Mouse (Mus musculus): ENCODE data around the gene Gm49395. TPM values are rescaled to one million over a fixed set of nuclear protein-coding genes. Genes with fewer than 3 reads are reported as not detected.

Gm49395 gene
- polyA plus RNA-seq, 1 experiment from 2014 or later: 1.3 TPM

DNA sequence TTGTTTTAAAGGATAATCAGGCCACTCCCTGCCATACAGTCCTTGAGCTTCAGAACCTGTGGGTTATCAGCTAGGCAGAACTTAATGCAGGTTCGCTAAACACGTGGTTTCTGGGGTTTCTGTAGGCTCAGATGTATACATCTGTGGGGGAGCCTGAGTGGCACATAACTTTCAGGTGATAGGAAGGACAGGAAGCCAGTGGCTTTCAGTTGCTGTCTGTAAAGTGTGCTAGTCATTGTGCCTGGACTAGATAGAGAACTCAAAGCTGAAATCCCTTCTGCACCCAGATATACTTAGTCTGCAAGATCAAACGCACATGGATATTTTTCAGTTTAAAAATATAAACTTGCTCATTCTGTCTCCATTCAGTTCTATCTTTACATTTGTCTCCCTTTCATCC, 29.7 kb upstream of the Gm49395 start:
- Histone ChIP-seq H3K27me3 (ENCODE audit: control insufficient read depth, insufficient read depth, low read length) (no peaks in the 10 kb centered on the region), H3K9me3 (replicated peaks; ENCODE audit: control insufficient read depth, low read length) (no peaks in the 10 kb centered on the region), H3K4me1 (ENCODE audit: control insufficient read depth, insufficient read depth, low read length) (no peaks in the 10 kb centered on the region), H3K36me3 (replicated peaks; ENCODE audit: control insufficient read depth, insufficient read depth, low read depth, low read length) (no peaks in the 10 kb centered on the region), H3K9ac (replicated peaks; ENCODE audit: low read length) (no peak overlapping the region), H3K4me2 (ENCODE audit: low read depth, low read length) (no peak overlapping the region), H3K27ac (replicated peaks; ENCODE audit: low read depth, low read length) (no peak overlapping the region), H3K4me3 (ENCODE audit: low read depth, low read length) (no peak overlapping the region)
- no peak for ATAC-seq (replicated peaks; ENCODE audit: insufficient number of reproducible peaks, low FRiP score, low TSS enrichment, low read depth)
- no peak for DNase-seq (ENCODE audit: low spot score)
- WGBS: 76% methylated on average over 3 of the region's 3 CpGs

DNA sequence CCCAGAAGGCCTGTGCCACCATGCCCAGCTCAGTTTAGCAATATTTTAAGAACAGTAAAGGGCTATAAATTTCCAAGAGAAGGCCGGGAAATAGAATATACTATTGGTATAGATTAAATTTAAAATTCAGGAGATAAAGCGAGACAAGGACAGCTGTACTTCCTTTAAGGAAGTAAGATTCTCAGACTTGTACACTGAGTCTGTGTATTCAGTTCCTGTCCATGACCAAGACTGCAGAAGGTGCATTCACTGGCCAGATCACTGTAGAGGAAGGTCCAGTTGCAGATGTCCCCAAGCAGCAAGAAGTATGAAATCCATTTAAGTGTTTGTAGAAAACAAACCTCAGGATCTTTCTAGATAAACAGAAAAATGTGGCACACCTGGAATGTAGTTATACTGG, 28.3 kb upstream of the Gm49395 start:
- Histone ChIP-seq H3K36me3 (replicated peaks; ENCODE audit: control insufficient read depth, insufficient read depth, low read depth, low read length) (no peaks in the 10 kb centered on the region), H3K27ac (replicated peaks; ENCODE audit: low read depth, low read length) (no peak overlapping the region), H3K4me2 (ENCODE audit: low read depth, low read length) (no peak overlapping the region), H3K4me3 (ENCODE audit: low read depth, low read length) (no peak overlapping the region), H3K9ac (replicated peaks; ENCODE audit: low read length) (no peak overlapping the region), H3K27me3 (ENCODE audit: control insufficient read depth, insufficient read depth, low read length) (no peaks in the 10 kb centered on the region), H3K9me3 (replicated peaks; ENCODE audit: control insufficient read depth, low read length) (no peaks in the 10 kb centered on the region), H3K4me1 (ENCODE audit: control insufficient read depth, insufficient read depth, low read length) (no peaks in the 10 kb centered on the region)
- no peak for DNase-seq (ENCODE audit: low spot score)
- no peak for ATAC-seq (replicated peaks; ENCODE audit: insufficient number of reproducible peaks, low FRiP score, low TSS enrichment, low read depth)
- WGBS: 83% methylated on average over 2 of the region's 2 CpGs

- DNase-seq (ENCODE audit: low spot score): no peak
- Histone ChIP-seq H3K9ac (replicated peaks; ENCODE audit: low read length) (no peak overlapping the region), H3K27ac (replicated peaks; ENCODE audit: low read depth, low read length) (no peak overlapping the region), H3K36me3 (replicated peaks; ENCODE audit: control insufficient read depth, insufficient read depth, low read depth, low read length) (no peaks in the 10 kb centered on the region), H3K4me1 (ENCODE audit: control insufficient read depth, insufficient read depth, low read length) (no peaks in the 10 kb centered on the region), H3K27me3 (ENCODE audit: control insufficient read depth, insufficient read depth, low read length) (no peaks in the 10 kb centered on the region), H3K4me3 (ENCODE audit: low read depth, low read length) (no peak overlapping the region), H3K4me2 (ENCODE audit: low read depth, low read length) (no peak overlapping the region), H3K9me3 (replicated peaks; ENCODE audit: control insufficient read depth, low read length) (no peaks in the 10 kb centered on the region)
- ATAC-seq (replicated peaks; ENCODE audit: insufficient number of reproducible peaks, low FRiP score, low TSS enrichment, low read depth): no peak
- 90% methylated on average over 1 of the region's 1 CpGs for WGBS
Observed at GRCm38 (mm10) chr13:115127826-115128225, 26.1 kb upstream of the Gm49395 start.

DNA sequence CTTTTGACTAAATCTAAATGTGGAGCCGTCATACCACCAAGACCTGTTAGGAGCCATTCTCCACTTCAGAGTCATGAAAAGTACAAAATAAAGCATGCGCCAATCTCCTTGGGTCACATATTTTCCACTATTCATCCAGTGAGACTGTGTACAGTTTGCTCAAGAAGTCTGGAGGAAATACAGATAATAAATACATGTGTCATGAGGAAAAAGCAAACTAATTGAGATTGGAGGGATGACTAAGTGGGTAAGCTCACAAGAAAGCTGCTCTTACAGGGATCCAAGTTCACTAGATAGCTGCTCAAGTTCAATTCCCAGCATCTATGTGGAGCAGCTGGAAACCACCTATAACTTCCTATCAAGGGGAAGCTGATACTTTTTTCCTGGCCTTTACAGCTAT, 24.8 kb upstream of the Gm49395 start:
- H3K36me3 ChIP-seq (replicated peaks; ENCODE audit: control insufficient read depth, insufficient read depth, low read depth, low read length): no peaks in the 10 kb centered on the region
- H3K9me3 ChIP-seq (replicated peaks; ENCODE audit: control insufficient read depth, low read length): no peaks in the 10 kb centered on the region
- 96% methylated on average over 2 of the region's 2 CpGs for WGBS
- no peak overlapping the region for H3K4me2 ChIP-seq (ENCODE audit: low read depth, low read length)
- H3K4me3 ChIP-seq (ENCODE audit: low read depth, low read length): no peak overlapping the region
- no peak overlapping the region for H3K27ac ChIP-seq (replicated peaks; ENCODE audit: low read depth, low read length)
- DNase-seq (ENCODE audit: low spot score) (no peak), ATAC-seq (replicated peaks; ENCODE audit: insufficient number of reproducible peaks, low FRiP score, low TSS enrichment, low read depth) (no peak)
- no peak overlapping the region for H3K9ac ChIP-seq (replicated peaks; ENCODE audit: low read length)
- H3K4me1 ChIP-seq (ENCODE audit: control insufficient read depth, insufficient read depth, low read length): no peaks in the 10 kb centered on the region
- no peaks in the 10 kb centered on the region for H3K27me3 ChIP-seq (ENCODE audit: control insufficient read depth, insufficient read depth, low read length)

GRCm38 (mm10) chr13:115125130-115125529, 23.4 kb upstream of the Gm49395 start:
- Histone ChIP-seq H3K27me3 (ENCODE audit: control insufficient read depth, insufficient read depth, low read length) (no peaks in the 10 kb centered on the region), H3K4me1 (ENCODE audit: control insufficient read depth, insufficient read depth, low read length) (no peaks in the 10 kb centered on the region), H3K4me3 (ENCODE audit: low read depth, low read length) (no peak overlapping the region), H3K4me2 (ENCODE audit: low read depth, low read length) (no peak overlapping the region), H3K36me3 (replicated peaks; ENCODE audit: control insufficient read depth, insufficient read depth, low read depth, low read length) (no peaks in the 10 kb centered on the region), H3K9me3 (replicated peaks; ENCODE audit: control insufficient read depth, low read length) (no peaks in the 10 kb centered on the region), H3K9ac (replicated peaks; ENCODE audit: low read length) (no peak overlapping the region), H3K27ac (replicated peaks; ENCODE audit: low read depth, low read length) (no peak overlapping the region)
- 86% methylated on average over 4 of the region's 4 CpGs for WGBS
- ATAC-seq (replicated peaks; ENCODE audit: insufficient number of reproducible peaks, low FRiP score, low TSS enrichment, low read depth) (no peak), DNase-seq (ENCODE audit: low spot score) (no peak)

DNA sequence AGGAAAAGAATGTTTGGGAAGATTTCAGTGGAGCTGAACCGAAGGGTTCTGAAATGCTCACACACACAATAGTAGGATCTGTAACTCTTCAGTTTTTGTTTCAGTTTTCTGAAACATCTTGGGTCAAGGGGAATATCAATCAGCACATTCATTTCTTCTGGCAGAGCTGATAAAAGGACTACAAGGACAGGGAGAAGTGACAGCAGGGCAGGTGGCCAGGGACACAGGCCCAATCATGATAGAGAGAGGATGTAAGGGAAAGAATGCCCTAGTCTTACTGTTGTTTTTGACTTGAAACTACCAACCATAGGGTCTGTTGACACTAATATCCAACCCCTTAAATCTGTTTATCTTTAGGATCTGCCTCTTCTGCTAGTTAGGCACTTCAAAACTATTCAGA, 22.8 kb upstream of the Gm49395 start:
- DNase-seq (ENCODE audit: low spot score) (no peak), ATAC-seq (replicated peaks; ENCODE audit: insufficient number of reproducible peaks, low FRiP score, low TSS enrichment, low read depth) (no peak)
- H3K27ac ChIP-seq (replicated peaks; ENCODE audit: low read depth, low read length): no peak overlapping the region
- H3K4me2 ChIP-seq (ENCODE audit: low read depth, low read length): no peak overlapping the region
- no peaks in the 10 kb centered on the region for H3K36me3 ChIP-seq (replicated peaks; ENCODE audit: control insufficient read depth, insufficient read depth, low read depth, low read length)
- no peaks in the 10 kb centered on the region for H3K4me1 ChIP-seq (ENCODE audit: control insufficient read depth, insufficient read depth, low read length)
- H3K4me3 ChIP-seq (ENCODE audit: low read depth, low read length): no peak overlapping the region
- WGBS: 86% methylated on average over 1 of the region's 1 CpGs
- no peaks in the 10 kb centered on the region for H3K27me3 ChIP-seq (ENCODE audit: control insufficient read depth, insufficient read depth, low read length)
- no peak overlapping the region for H3K9ac ChIP-seq (replicated peaks; ENCODE audit: low read length)
- H3K9me3 ChIP-seq (replicated peaks; ENCODE audit: control insufficient read depth, low read length): no peaks in the 10 kb centered on the region

- WGBS: 69% methylated on average over 5 of the region's 5 CpGs
- H3K4me2 ChIP-seq (ENCODE audit: low read depth, low read length): no peak overlapping the region
- H3K9me3 ChIP-seq (replicated peaks; ENCODE audit: control insufficient read depth, low read length): no peaks in the 10 kb centered on the region
- no peak overlapping the region for H3K9ac ChIP-seq (replicated peaks; ENCODE audit: low read length)
- H3K4me1 ChIP-seq (ENCODE audit: control insufficient read depth, insufficient read depth, low read length): no peaks in the 10 kb centered on the region
- no peak for ATAC-seq (replicated peaks; ENCODE audit: insufficient number of reproducible peaks, low FRiP score, low TSS enrichment, low read depth)
- no peaks in the 10 kb centered on the region for H3K36me3 ChIP-seq (replicated peaks; ENCODE audit: control insufficient read depth, insufficient read depth, low read depth, low read length)
- no peaks in the 10 kb centered on the region for H3K27me3 ChIP-seq (ENCODE audit: control insufficient read depth, insufficient read depth, low read length)
- DNase-seq (ENCODE audit: low spot score): no peak
- no peak overlapping the region for H3K4me3 ChIP-seq (ENCODE audit: low read depth, low read length)
- no peak overlapping the region for H3K27ac ChIP-seq (replicated peaks; ENCODE audit: low read depth, low read length)
Observed at GRCm38 (mm10) chr13:115118756-115119155, 17.0 kb upstream of the Gm49395 start.

DNA sequence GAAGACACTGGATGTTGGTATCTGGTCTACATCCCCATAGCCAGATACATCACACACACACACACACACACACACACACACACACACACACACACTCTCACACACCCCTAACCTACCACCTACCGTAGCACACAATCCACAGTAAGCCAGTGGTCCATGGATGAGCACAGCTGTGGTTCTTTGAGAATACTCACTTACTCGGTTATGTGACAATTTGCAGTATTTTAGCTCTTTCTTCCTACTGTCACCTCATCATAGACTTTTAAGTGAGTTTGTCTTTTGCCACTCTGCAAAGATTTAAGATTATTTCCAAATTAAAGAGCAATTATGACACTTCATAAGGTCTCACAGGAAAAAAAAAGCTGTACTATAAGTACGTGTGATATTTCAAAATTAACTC, 16.5 kb upstream of the Gm49395 start:
- WGBS: 88% methylated on average over 3 of the region's 3 CpGs
- no peaks in the 10 kb centered on the region for H3K36me3 ChIP-seq (replicated peaks; ENCODE audit: control insufficient read depth, insufficient read depth, low read depth, low read length)
- H3K27me3 ChIP-seq (ENCODE audit: control insufficient read depth, insufficient read depth, low read length): no peaks in the 10 kb centered on the region
- no peak overlapping the region for H3K4me2 ChIP-seq (ENCODE audit: low read depth, low read length)
- H3K4me3 ChIP-seq (ENCODE audit: low read depth, low read length): no peak overlapping the region
- H3K9me3 ChIP-seq (replicated peaks; ENCODE audit: control insufficient read depth, low read length): no peaks in the 10 kb centered on the region
- no peaks in the 10 kb centered on the region for H3K4me1 ChIP-seq (ENCODE audit: control insufficient read depth, insufficient read depth, low read length)
- DNase-seq (ENCODE audit: low spot score) (no peak), ATAC-seq (replicated peaks; ENCODE audit: insufficient number of reproducible peaks, low FRiP score, low TSS enrichment, low read depth) (no peak)
- no peak overlapping the region for H3K27ac ChIP-seq (replicated peaks; ENCODE audit: low read depth, low read length)
- no peak overlapping the region for H3K9ac ChIP-seq (replicated peaks; ENCODE audit: low read length)

Measured in embryonic facial prominence, embryonic 11.5 days (tissue).